Mouse (Mus musculus) small intestine, adult 2 months (tissue): ENCODE measurements around the gene Casp3. TPM values are rescaled to one million over a fixed set of nuclear protein-coding genes. Genes with fewer than 3 reads are reported as not detected.

Experiments
- H3K27ac ChIP-seq: fragments of 200-500 bp; 2 replicates; pipeline ENCODE4 v1.5.1; 2012; ENCODE audit warnings: low read depth, low read length, control low read depth, inconsistent platforms; ENCODE audit not compliant: insufficient read depth
- H3K27me3 ChIP-seq: fragments of 200-500 bp; 2 replicates; pipeline ENCODE4 v1.6.1; 2012; ENCODE audit warnings: mild to moderate bottlenecking, moderate library complexity, low read length, inconsistent platforms; ENCODE audit not compliant: control insufficient read depth, insufficient read depth
- H3K36me3 ChIP-seq: fragments of 200-500 bp; 2 replicates; pipeline ENCODE4 v1.6.1; 2012; ENCODE audit warnings: mild to moderate bottlenecking, low read length, control low read depth, inconsistent platforms; ENCODE audit not compliant: control insufficient read depth, insufficient read depth
- H3K4me1 ChIP-seq: fragments of 200-500 bp; 2 replicates; pipeline ENCODE4 v1.6.1; 2012; ENCODE audit warnings: low read length, inconsistent platforms, mixed read lengths; ENCODE audit not compliant: control insufficient read depth, insufficient read depth, insufficient read length
- H3K4me3 ChIP-seq: fragments of 200-500 bp; 2 replicates; pipeline ENCODE4 v1.5.1; 2012; ENCODE audit warnings: low read depth, mild to moderate bottlenecking, control low read depth, inconsistent platforms, low read length, moderate library complexity
- CTCF ChIP-seq: fragments of 200-500 bp; IDR thresholded peaks from 2 replicates; pipeline ENCODE4 v1.5.1; 2012; ENCODE audit warnings: low read depth, mild to moderate bottlenecking, control low read depth, inconsistent platforms, low read length, moderate library complexity, mixed read lengths; ENCODE audit not compliant: insufficient replicate concordance, insufficient read length; ENCODE audit errors: extremely low read depth
- POLR2A ChIP-seq: fragments of 200-500 bp; IDR thresholded peaks from 2 replicates; pipeline ENCODE4 v1.6.1; 2012; ENCODE audit warnings: low read depth, mild to moderate bottlenecking, control low read depth, inconsistent platforms, low read length, moderate library complexity
- WGBS: fragments of 180-500 bp; shearing (Covaris S2); methylation state at CpG from one replicate; pipeline ENCODE4 v1.1.7; 2018; 5-methylcytosine and 5-hydroxymethylcytosine counted together
- polyA plus RNA-seq: library from polyadenylated mRNA; depleted of rRNA; stranded (reverse); fragments of >200 nt; gene quantifications from 2 replicates; pipeline ENCODE4 v1.2.3, GENCODE M21; 2012

Casp3 gene
- polyA plus RNA-seq, 1 experiment, result 5.3 TPM

DNA sequence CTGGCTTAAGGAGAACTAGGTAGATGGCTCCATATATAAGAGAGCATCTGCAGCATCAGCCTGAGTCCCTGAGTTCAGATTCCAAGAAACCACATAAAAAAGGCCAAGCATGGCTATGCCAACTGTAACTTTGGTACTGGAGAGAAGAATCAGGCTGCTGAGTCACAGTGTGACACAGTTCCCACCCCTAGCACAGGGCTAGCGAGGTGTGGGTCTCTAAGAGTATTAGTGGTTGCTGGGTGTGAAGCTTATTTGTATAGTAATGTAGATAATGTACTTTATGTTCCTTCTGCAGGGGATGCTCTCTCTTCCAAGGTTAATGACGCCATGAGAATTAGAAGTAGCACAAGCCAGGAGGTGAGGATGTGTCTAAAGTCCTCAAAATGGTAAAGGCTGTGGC lies 20.6 kb upstream of the Casp3 start:
- 86% methylated on average over 2 of the region's 2 CpGs for WGBS

DNA sequence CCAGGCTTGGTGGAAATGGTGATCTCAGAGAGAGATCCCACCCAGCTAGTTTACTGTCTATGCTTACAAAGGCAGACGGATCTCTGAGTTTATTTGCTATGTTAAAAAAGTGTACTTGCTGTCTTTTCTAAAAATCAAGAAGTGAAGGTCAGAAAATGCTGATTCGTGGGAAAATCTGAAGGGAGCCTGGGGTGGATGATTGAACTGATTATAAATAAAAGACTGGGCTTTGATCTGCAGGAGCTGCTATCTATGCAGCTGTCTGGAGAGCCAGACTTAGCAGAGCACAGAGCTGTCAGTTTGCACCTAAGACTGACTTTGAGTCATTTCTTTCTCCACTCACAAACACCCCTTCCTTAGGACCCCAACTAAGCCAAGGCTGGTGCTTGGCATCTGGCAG lies 19.7 kb upstream of the Casp3 start:
- no peak overlapping the region for H3K4me3 ChIP-seq
- H3K27me3 ChIP-seq, result no peaks in the 10 kb centered on the region
- no peak for TF ChIP-seq CTCF
- TF ChIP-seq POLR2A, result no peak
- H3K4me1 ChIP-seq, result peaks cover 12% of the 10 kb centered on the region; the same call in 1 of the 2 replicates
- WGBS, result 61% methylated on average over 2 of the region's 2 CpGs
- H3K36me3 ChIP-seq, result peaks cover 2% of the 10 kb centered on the region; the same call in 1 of the 2 replicates
- no peak overlapping the region for H3K27ac ChIP-seq

More for the DNA sequence above, 20.6 kb upstream of the Casp3 start:
- Histone ChIP-seq H3K4me1 (peaks cover 12% of the 10 kb centered on the region; the same call in 1 of the 2 replicates), H3K27ac (no peak overlapping the region), H3K27me3 (no peaks in the 10 kb centered on the region), H3K4me3 (no peak overlapping the region), H3K36me3 (peaks cover 3% of the 10 kb centered on the region; the same call in 1 of the 2 replicates)
- TF ChIP-seq POLR2A, result no peak
- no peak for TF ChIP-seq CTCF

DNA sequence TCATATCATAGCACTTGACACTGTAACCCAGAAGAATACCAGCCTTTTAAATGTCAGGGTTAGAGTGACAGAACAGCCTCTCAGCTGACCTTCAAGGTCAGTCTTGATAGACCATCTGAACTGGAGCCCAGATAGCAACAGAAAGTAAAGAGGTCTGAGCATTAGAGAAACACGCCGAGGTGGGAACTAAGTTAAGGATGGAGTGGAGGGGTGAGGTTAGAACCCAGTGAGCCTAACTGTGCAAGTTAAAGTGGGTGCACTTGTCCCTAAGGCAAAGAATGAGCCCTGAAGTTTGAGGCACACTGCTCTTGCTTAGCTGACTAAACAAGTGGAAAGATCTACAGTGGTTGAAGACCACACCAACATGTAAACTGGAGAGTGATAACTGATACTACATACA lies 19.0 kb upstream of the Casp3 start:
- Histone ChIP-seq H3K4me1 (peaks cover 14% of the 10 kb centered on the region; the same call in 1 of the 2 replicates), H3K4me3 (no peak overlapping the region), H3K36me3 (no peaks in the 10 kb centered on the region), H3K27ac (no peak overlapping the region), H3K27me3 (no peaks in the 10 kb centered on the region)
- 88% methylated on average over 2 of the region's 2 CpGs for WGBS
- TF ChIP-seq CTCF (no peak), POLR2A (no peak)

DNA sequence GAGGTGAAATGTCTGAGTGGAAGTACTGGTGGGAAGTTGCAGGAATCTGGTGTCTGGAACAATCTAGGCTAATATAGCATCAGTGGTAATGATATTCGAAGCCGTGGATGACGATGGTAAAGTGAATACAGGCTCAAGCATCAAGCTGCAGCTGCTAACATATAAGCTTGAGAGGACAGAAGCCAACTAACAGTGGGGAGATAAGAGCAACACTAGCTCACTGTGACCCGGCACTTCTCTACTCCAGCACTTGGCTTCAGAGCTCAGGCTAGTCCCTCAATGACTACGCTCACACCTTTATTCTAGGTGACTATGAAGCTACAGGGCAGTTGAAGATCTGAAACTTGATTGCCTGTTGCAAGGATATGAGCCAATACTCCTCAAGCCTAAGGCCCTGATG lies 18.3 kb upstream of the Casp3 start:
- Histone ChIP-seq H3K4me1 (peaks cover 14% of the 10 kb centered on the region; the same call in 1 of the 2 replicates), H3K27me3 (no peaks in the 10 kb centered on the region), H3K27ac (peak overlapping the region; percentile 87), H3K4me3 (no peak overlapping the region), H3K36me3 (no peaks in the 10 kb centered on the region)
- WGBS, result 85% methylated on average over 5 of the region's 5 CpGs
- TF ChIP-seq POLR2A (no peak), CTCF (no peak)

DNA sequence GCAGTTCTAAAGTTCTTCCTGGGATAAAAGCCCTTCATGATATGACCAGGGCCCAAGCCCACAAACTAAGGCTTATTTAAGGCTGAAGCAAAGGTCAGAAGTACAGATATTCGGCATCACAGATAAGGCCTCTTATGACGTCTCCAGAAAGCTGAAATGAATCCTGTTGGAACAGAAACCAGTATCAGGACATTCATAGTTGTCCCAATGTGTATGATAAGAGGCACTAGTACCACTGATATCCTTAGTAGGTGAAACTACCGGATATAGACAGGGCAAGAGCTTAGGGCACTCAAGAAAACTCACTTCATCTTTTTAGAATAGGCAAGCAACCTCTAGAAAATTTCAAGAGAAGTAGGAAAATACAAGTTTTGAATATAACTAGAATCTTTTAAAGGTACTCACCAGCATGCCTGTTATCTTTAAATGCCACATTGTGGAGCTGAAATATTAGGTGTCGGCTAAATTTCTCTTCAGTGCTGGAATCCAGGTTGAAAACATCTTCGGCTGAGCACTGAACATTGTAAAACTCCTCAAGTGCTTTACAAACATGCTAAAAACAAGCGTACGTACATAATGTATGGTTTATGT lies 17.7 kb upstream of the Casp3 start:
- Histone ChIP-seq H3K27ac (peak overlapping the region; percentile 87), H3K4me3 (no peak overlapping the region), H3K4me1 (peaks cover 14% of the 10 kb centered on the region; the same call in 1 of the 2 replicates), H3K36me3 (no peaks in the 10 kb centered on the region), H3K27me3 (no peaks in the 10 kb centered on the region)
- WGBS, result 65% methylated on average over 7 of the region's 7 CpGs
- TF ChIP-seq POLR2A (no peak), CTCF (no peak)

GRCm38 (mm10) chr8:46600959-46601707 lies 16.0 kb upstream of the Casp3 start:
- TF ChIP-seq CTCF, result no peak
- TF ChIP-seq POLR2A, result no peak
- peaks cover 11% of the 10 kb centered on the region; the same call in 1 of the 2 replicates for H3K4me1 ChIP-seq
- WGBS, result 80% methylated on average over 10 of the region's 10 CpGs
- no peak overlapping the region for H3K4me3 ChIP-seq
- H3K36me3 ChIP-seq, result 0 out of 2 replicates have a peak, but pooled peaks cover 2% of the 10 kb centered on the region
- H3K27me3 ChIP-seq, result no peaks in the 10 kb centered on the region
- H3K27ac ChIP-seq, result no peak overlapping the region

DNA sequence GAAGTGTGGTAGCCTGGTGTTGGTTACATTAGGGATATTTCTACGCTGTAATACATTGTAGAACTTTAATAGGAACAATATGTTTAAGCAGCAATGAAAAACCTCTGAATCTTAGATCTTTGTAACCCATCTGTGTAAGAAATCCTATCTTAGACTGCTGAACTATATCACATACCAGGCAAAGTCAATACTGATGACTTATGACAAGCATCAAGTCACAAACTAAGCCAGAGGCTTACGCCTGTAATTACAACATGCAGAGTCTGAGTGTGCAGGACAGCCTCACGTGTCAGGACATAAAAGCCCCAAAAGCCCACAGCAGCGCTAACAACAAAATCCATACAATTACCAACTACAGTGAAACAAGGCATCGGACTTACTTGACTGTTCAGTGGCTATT lies 13.5 kb upstream of the Casp3 start:
- Histone ChIP-seq H3K27me3 (no peaks in the 10 kb centered on the region), H3K4me3 (no peak overlapping the region), H3K27ac (no peak overlapping the region), H3K36me3 (0 out of 2 replicates have a peak, but pooled peaks cover 2% of the 10 kb centered on the region), H3K4me1 (peaks cover 11% of the 10 kb centered on the region; the same call in 1 of the 2 replicates)
- TF ChIP-seq POLR2A, result no peak
- no peak for TF ChIP-seq CTCF
- WGBS, result 95% methylated on average over 5 of the region's 5 CpGs
